Mouse (Mus musculus) CH12F3 (cell line): ENCODE measurements around the gene Wipf1.

ENCODE experiments used
- in situ Hi-C: fragments of 300-500 bp; cut with MboI; formaldehyde crosslinking; loops from 2 replicates; pipeline ENCODE4 v1.14.3; 2020; ENCODE audit warnings: low sequenced_read_pairs

Gene Wipf1

DNA sequence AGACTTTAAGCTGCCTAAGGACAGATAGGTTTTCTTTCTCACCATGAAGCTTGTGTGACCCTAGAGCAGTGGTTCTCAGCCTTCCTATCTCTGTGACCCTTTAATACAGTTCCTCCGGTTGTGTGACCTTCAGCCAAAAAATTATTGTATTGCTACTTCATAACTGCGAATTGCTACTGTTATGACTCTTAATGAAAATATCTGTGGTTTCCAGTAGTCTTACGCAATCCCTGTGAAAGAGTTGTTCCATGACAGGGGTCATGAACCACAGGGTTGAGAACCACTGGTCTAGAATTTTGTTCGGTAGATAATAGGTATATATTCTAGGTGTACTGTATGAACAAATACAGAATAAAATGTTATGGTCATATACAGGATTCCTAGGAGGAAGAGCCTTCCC, 17.7 kb upstream of the Wipf1 start:
- in situ Hi-C loops, result no loop called here

DNA sequence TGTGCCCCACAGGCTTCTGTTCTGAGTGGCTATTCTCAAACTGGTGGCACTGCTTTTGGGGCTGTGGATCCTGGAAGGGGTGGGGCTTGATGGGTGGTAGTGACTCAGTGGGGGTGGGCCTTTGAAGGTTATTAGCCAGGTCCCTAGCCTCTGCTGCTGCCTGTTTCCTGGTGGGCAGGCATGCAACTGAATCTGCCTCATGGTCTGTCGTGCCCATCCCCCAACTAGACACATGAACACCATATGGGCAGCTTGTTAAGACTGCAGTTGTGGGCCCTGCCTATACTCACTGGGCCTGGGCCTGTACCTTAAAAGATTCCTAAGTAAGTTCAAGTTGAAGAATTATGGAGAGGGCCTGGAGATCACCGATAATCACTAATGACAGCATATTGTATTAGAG, 16.0 kb upstream of the Wipf1 start:
- in situ Hi-C loops, result no loop called here

DNA sequence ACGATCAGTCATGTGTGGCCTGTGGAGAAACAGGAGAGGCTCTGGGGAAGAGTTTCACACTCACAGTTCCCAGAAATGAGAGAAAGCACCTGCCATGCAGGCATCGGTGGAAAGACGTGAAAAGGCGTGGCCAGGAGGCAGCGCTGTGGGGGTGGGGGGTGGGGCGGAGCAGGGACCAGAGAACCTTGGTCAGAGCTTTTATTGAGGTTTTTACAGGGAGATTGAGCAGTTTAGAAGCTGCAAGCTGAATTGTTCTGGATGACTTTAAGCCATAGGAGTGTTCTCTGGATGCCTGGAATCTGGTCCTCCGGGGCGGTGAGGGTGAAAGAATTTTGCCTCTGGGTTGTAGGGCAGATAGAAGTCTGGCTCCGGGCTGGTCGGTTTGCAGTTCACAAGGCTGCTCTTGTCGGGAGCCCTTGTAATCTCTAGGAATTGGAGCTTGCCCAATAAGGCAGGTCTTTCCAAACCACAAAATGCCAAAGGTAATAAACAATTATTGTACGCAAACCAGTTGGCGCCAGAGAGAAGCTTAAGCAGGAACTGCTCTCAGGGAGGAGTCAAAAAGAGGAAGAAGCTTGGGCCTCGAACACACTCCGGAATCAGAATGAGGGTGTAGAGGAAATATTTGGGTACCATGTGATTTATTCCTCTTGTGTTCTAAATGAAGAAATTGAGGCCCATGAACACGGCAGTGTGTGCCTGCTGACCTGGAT, 11.1 kb upstream of the Wipf1 start:
- in situ Hi-C loops, result no loop called here

DNA sequence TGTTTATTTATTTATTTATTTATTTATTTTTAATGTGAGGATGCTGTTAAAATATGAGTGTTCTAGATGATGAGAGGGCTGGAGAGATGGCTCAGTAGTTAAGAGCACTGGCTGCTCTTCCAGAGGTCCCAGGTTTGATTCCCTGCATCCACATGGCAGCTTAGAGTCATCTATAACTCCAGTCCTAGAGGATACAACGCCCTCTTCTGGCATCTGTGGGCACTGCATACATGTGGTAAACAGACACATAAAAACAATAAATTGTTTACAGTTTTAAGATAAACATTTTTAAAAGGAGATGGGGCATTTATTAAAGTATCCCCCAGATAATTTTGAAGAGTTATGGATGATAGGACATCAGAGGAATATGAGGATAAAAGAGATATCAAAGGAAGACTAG, 10.2 kb upstream of the Wipf1 start:
- in situ Hi-C loops, result no loop called here

GRCm38 (mm10) chr2:73539141-73539540, 9.6 kb upstream of the Wipf1 start:
- in situ Hi-C loops, result no loop called here

- in situ Hi-C loops, result no loop called here
Observed at GRCm38 (mm10) chr2:73538590-73538989, 9.1 kb upstream of the Wipf1 start.

DNA sequence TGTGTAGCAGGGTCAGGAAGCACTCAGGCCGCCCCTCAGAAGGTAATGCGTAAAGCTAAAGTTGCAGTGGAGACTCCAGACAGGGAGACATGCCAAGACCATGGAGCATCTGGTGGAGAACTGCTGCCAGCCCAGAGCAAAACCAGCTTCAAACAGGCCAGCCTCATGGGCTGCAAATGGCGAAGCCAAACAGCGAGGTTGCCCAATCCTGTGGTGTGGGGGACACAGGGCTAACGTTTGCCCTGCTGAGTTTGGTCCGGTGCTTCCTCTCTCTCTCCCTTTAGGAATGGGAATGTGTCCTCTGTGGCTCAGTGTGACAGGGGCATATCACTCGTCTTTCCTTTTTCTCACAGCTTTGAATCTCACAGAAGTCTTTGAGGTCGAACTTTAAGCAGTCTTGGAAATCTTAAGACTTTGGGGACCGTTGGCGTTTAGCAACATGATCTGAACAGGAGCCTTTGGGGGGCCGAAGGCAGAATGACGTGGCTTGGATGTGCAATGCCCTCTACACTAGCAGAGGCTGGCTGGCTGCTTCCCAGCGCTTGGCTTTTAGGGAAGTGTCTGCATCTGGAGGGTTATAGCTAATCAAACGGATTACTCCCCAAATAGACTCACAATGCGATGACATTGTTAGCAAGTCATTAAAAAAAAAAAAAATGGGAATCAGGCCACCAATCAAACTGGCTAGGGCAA, 6.7 kb upstream of the Wipf1 start:
- in situ Hi-C loops, result no loop called here

- in situ Hi-C loops, result no loop called here
Observed at GRCm38 (mm10) chr2:73534720-73535119, 5.2 kb upstream of the Wipf1 start.

DNA sequence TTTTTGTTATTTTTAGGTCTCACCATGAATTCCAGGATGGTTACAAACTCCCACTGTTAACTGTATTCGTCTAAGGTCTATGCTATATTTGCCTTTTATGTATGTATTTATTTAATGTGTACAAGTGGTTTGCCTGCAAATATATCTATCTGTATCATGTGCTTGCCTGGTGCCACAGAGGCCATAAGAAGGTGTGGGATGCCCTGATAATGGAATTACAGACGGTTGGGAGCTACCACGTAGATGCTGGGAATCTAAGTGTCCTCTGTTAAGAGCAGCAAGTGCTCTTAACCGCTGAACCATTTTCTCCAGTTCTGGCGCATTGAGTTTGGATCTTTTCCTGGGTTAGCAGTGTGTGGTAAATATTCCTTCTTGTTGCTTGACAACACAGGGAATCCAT, 953 bp upstream of the Wipf1 start:
- in situ Hi-C loops, result no loop called here

DNA sequence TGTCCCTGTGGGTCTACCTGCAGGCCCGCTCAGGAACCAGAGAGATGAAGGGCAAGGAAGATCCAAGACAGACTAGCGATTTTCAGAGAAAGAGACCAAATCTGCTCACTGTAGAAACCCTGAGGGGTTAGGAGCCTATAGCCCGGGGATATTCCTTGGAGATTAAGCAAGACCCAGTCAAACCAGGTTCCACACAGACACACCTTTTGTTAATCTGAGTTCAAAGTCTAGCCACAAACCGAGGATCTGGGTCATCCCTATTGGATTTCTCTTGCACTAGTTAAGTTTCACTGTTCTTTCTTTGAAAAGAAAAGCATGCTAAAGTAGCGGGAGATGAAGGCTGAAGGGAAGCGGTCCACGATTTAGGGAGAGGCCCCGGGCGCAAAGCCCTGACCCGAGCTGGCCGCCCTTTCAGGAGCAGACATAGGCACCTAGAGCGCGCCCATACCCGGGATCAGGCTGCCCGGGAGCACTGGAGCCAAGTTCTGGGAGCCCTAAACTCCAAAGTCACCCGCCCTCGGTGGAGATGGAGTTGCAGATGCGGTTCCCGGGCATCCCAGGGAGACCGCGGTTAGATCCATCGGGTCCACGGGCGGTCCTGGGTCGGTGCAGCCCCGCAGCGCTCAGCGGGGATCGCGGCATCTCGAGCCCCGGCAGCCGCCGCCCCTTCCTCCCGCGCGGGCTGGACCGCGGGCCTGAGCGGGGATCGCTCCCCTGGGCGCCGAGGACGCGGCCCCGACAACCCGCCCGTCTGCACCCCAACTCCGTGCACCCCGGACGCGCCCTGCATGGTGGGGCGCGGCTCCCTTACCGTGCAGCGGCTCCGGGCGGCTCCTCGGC, 798 bp downstream of the Wipf1 start:
- in situ Hi-C loops, result no loop called here

DNA sequence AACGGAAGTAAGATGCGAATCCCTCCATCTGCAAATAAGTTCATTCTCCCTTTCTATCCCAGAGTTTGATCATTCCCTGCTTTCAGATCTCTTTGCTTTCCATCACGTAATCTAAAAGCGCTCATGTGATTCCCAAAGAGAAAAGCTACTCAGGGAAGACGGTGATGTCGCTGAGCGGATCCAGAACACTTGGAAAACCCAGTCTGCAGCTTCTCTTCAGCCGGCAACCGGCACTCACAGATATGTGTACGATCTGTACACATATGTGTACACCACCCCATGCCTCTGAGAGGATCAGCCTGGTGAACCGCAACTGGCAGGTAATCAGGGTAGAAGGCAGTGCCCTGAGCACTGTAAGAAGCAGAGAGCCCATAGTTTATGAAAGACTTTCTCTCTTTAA, 1.6 kb downstream of the Wipf1 start:
- in situ Hi-C loops, result no loop called here

GRCm38 (mm10) chr2:73526691-73527090, 2.8 kb downstream of the Wipf1 start:
- in situ Hi-C loops, result no loop called here

DNA sequence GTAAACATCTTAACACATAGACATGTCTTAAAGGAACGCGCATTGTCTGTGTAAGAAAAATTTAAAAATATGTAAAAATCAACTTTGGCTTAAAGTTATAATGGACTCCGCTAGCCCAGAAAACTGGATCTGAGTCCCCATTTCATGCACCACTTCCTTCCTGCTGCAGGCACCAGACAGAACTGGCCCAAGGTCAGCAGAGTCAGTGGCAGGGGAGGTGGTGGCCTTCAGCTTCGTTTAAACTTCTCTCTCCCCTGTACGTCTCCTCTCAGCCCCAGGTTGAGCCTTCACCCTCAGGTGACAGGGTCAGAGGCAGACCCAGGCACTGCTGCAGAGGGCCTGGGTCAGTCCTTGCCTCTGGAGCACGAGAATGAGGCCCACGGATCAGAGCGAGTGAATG, 6.6 kb downstream of the Wipf1 start:
- in situ Hi-C loops, result no loop called here

- in situ Hi-C loops, result no loop called here
Observed at GRCm38 (mm10) chr2:73522336-73522735, 7.2 kb downstream of the Wipf1 start.

- in situ Hi-C loops, result no loop called here
Observed at GRCm38 (mm10) chr2:73521737-73522136, 7.8 kb downstream of the Wipf1 start.

DNA sequence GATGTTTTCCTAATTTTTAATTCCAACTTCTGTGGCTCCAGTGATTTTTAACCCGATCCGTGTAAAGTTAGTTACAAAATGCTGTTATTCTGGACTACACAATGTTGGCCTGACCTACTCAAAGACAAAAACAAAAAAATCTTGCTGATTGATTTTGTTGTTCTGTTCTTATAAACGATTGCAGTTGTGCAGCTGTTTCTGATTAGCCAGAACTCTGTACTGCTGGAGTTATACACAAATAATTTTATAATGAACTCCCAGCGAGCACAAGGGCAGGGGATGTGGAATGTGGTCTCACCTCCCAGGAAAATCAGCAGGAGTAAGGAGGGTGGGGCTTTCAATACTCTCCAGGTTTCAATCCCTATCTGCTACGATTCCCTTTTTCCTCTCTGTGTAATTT, 10.6 kb downstream of the Wipf1 start:
- in situ Hi-C loops, result no loop called here

DNA sequence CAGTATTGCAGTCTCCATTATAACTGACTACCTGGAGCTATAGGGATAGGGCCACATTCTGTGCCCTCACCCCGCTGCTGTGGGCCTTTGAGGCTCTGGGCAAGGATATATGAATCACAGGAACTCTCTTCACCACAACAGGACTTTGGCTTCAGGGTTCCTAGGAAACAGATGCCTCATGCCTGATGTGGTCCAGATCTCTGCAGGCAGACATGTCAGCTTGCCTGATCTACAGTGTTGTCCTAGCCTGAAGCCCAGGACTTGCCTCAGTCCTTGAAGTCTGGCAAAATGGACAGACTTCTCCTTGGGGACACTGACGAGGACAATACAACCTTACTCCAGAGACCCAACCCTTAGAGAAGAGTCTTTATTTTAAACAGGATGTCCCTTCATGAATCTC, 11.2 kb downstream of the Wipf1 start:
- in situ Hi-C loops, result no loop called here

DNA sequence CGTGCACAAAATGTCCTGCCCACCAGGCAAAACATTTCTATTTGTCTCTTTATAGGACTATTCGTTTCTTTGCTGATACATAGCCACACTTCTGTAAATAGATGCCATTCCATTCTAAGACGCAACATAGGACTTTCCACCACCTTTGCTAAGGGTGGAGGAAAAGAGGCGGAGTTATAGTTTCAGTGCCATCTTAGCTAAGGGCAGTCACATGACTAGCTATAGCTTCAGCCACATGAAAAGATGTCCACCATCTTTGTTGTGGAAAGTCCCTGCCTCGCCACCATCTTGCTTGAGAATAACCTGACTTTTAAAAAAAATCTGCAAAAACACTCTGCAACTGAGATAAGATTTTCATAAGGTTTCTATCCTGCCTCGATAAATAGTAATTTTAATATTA, 15.4 kb downstream of the Wipf1 start:
- in situ Hi-C loops, result no loop called here

GRCm38 (mm10) chr2:73513204-73513749, 16.3 kb downstream of the Wipf1 start:
- in situ Hi-C loops, result no loop called here

- in situ Hi-C loops, result no loop called here
Observed at GRCm38 (mm10) chr2:73512044-73512443, 17.5 kb downstream of the Wipf1 start.

DNA sequence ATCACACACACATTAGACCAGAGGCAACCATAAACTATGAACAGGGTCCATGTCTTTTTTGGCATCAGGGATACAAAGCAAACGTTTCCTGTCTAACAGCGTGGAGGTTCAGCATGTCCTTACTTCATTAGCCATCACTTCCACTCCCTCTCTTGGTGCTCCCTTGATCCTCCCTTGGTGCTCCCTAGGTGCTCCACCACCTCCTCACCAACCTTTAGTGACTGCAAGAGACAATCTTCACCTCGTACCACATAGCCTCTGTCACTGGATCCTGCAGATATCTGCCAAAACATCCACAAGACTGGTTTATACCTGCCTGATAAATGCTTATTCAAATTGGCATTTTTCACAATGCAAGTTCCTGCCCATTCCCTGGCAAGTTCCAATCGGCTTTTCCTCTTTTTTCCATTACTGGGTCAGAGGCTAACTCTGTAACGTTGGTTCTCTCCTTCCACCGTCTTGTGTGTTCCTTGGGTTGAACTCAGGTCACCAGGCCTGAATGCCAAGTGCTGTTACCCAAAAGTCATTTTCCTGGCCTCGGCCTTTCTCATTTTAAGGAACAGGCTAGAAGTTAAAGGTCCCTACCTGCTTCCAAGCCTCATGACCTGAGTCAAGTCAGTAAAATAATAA, 18.7 kb downstream of the Wipf1 start:
- in situ Hi-C loops, result no loop called here
